18 mouse cellular contexts compared by ENCODE assay signal in the genomic region with DNA sequence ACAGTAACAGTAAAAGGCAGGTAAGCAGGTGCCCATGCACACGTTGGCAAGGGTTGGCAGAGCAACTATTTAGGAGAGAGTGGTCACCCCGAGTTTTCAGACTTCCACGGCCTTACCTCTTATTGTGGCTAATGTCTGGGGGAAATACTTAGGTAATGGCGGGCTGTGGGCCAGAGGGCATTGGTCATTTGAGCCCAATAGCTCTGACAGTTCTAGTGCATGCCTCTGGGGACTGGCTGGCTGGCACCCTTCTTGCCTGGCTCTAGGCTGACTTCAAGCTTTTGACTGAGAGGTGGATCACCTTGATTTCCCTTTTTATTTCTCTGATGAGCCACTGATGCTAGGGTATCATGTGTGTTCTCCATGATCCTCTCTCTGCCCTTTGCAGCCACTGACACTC. TPM values are rescaled to one million over a fixed set of nuclear protein-coding genes. Genes with fewer than 3 reads are reported as not detected.
"Had no signal": no experiment of that assay in that cellular context is flagged by ENCODE, and none has a peak within 500 bp of the region (broad histone marks: within the 10 kb centered on the region; RNA-seq: fewer than 3 reads in every experiment).

No protein-coding gene starts in this region.

- H3K27me3 ChIP-seq: midbrain, embryonic 12.5 days; neural tube, embryonic 12.5 days had no signal

- DNase-seq: lung, adult 18-20 months; lung, embryonic 14.5 days; lung, postnatal 10 days; lung, postnatal 4 days; midbrain, embryonic 14.5 days; right cerebral cortex, postnatal 25 days; right cerebral cortex, postnatal 4 days; spleen, adult 18-20 months; thymus, adult 18-20 months; thymus, postnatal 14 days; thymus, postnatal 36 days had no signal

- H3K36me3 ChIP-seq: midbrain, embryonic 10.5 days; midbrain, embryonic 12.5 days; neural tube, embryonic 12.5 days had no signal

- H3K9me3 ChIP-seq: midbrain, embryonic 10.5 days; midbrain, embryonic 12.5 days had no signal

- H3K4me1 ChIP-seq: midbrain, embryonic 10.5 days; midbrain, embryonic 12.5 days; neural tube, embryonic 12.5 days had no signal

- H3K4me3 ChIP-seq: midbrain, embryonic 10.5 days; midbrain, embryonic 12.5 days; neural tube, embryonic 12.5 days had no signal

RNA-seq across cellular contexts. Expression of a gene that starts 21.7 kb away (rescaled TPM):
- total RNA-seq: megakaryocyte, adult 5-6 weeks; megakaryocyte-erythroid progenitor cell, adult 5-6 weeks; monocyte, adult 5-6 weeks; neutrophil, adult 5-6 weeks had no signal
